Mouse (Mus musculus): ENCODE results near the gene Susd4. TPM values are rescaled to one million over a fixed set of nuclear protein-coding genes. Genes with fewer than 3 reads are reported as not detected.

The Susd4 gene
- polyA plus RNA-seq, 1 experiment from 2014 or later, result 20.9 TPM

GRCm38 (mm10) chr1:182747834-182748233, 15.8 kb upstream of the Susd4 start:
- TF ChIP-seq CTCF (IDR thresholded peaks at IDR 0.05; ENCODE audit: low read depth), result no peak
- no peaks in the 10 kb centered on the region for H3K36me3 ChIP-seq (ENCODE audit: insufficient read depth)
- no peaks in the 10 kb centered on the region for H3K9me3 ChIP-seq (ENCODE audit: low read depth, low read length)
- H3K4me3 ChIP-seq (ENCODE audit: low read depth, low read length), result no peak overlapping the region
- H3K4me1 ChIP-seq (ENCODE audit: insufficient read depth), result no peaks in the 10 kb centered on the region
- 71% methylated on average over 17 of the region's 17 CpGs for WGBS
- H3K27ac ChIP-seq (ENCODE audit: low read depth), result no peak overlapping the region
- H3K27me3 ChIP-seq (ENCODE audit: insufficient read depth, low read length), result no peaks in the 10 kb centered on the region
- H3K9ac ChIP-seq, result no peak overlapping the region
- H3K4me2 ChIP-seq, result no peak overlapping the region
- no peak for ATAC-seq (ENCODE audit: insufficient read depth)
- no peak for DNase-seq

DNA sequence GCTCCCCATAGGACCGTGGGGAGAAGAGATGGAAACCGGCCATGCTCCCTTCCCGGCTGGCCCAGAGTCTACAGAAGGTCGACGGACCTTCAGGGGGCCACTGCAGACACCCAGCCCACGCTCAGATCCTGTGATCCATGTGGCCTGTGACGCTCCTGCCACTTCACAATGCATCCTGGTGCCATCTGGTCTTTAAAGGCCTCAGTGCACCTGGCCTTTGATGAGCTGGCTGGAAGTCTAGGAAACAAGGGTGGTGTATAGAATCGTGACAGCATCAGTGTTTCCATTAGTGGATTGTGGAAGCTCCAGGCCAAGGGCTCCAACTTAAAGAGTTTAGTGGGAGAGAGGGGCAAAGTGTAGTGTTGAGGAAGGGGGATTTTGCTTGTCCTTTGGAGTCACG, 14.6 kb upstream of the Susd4 start, which contains the start of gene Ccdc185:
Gene Ccdc185 (minus strand): TSS at position 101 of the 400 bp plus-strand sequence.
- Histone ChIP-seq H3K9me3 (ENCODE audit: low read depth, low read length) (no peaks in the 10 kb centered on the region), H3K4me3 (ENCODE audit: low read depth, low read length) (no peak within 1 kb of the TSS), H3K4me1 (ENCODE audit: insufficient read depth) (no peaks in the 10 kb centered on the region), H3K4me2 (no peak within 1 kb of the TSS), H3K27ac (ENCODE audit: low read depth) (no peak within 1 kb of the TSS), H3K27me3 (ENCODE audit: insufficient read depth, low read length) (no peaks in the 10 kb centered on the region), H3K36me3 (ENCODE audit: insufficient read depth) (no peaks in the 10 kb centered on the region), H3K9ac (no peak within 1 kb of the TSS)
- no peak for TF ChIP-seq CTCF (IDR thresholded peaks at IDR 0.05; ENCODE audit: low read depth)
- 90% methylated on average over 9 of the region's 9 CpGs for WGBS
- DNase-seq, result no peak
- no peak for ATAC-seq (ENCODE audit: insufficient read depth)

GRCm38 (mm10) chr1:182751301-182751700, 12.4 kb upstream of the Susd4 start:
- Histone ChIP-seq H3K9ac (no peak overlapping the region), H3K4me3 (ENCODE audit: low read depth, low read length) (no peak overlapping the region), H3K4me2 (no peak overlapping the region), H3K27ac (ENCODE audit: low read depth) (no peak overlapping the region), H3K27me3 (ENCODE audit: insufficient read depth, low read length) (no peaks in the 10 kb centered on the region), H3K36me3 (ENCODE audit: insufficient read depth) (no peaks in the 10 kb centered on the region), H3K4me1 (ENCODE audit: insufficient read depth) (no peaks in the 10 kb centered on the region), H3K9me3 (ENCODE audit: low read depth, low read length) (no peaks in the 10 kb centered on the region)
- DNase-seq (no peak), ATAC-seq (ENCODE audit: insufficient read depth) (no peak)
- WGBS, result 76% methylated on average over 8 of the region's 8 CpGs
- no peak for TF ChIP-seq CTCF (IDR thresholded peaks at IDR 0.05; ENCODE audit: low read depth)

DNA sequence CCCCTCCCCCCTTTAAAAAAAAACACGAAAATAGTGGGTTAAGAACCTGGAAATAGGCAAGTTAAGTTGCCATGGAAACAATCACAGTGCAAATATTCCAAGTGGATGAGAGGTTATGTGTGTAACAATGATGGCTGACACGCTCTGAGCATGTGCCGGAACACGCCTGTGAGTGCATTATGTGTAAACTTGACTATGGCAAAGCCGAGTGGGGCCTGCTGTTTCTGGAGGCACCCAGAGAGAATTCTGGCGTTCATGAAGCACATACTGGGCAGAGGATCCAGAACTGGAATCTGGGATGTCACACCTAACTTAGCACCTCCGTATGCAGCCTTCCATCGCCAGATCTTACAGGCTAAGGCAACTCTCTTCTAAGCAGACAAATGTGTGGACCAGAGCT, 10.0 kb upstream of the Susd4 start:
- DNase-seq, result peak; percentile 47
- Histone ChIP-seq H3K27ac (ENCODE audit: low read depth) (no peak overlapping the region), H3K4me1 (ENCODE audit: insufficient read depth) (no peaks in the 10 kb centered on the region), H3K4me3 (ENCODE audit: low read depth, low read length) (no peak overlapping the region), H3K4me2 (no peak overlapping the region), H3K27me3 (ENCODE audit: insufficient read depth, low read length) (no peaks in the 10 kb centered on the region), H3K9ac (no peak overlapping the region), H3K36me3 (ENCODE audit: insufficient read depth) (no peaks in the 10 kb centered on the region), H3K9me3 (ENCODE audit: low read depth, low read length) (no peaks in the 10 kb centered on the region)
- ATAC-seq (ENCODE audit: insufficient read depth), result no peak
- TF ChIP-seq CTCF (IDR thresholded peaks at IDR 0.05; ENCODE audit: low read depth), result no peak
- WGBS, result 47% methylated on average over 8 of the region's 8 CpGs

GRCm38 (mm10) chr1:182754865-182755264, 8.8 kb upstream of the Susd4 start:
- TF ChIP-seq CTCF (IDR thresholded peaks at IDR 0.05; ENCODE audit: low read depth), result no peak
- ATAC-seq (ENCODE audit: insufficient read depth), result no peak
- Histone ChIP-seq H3K27me3 (ENCODE audit: insufficient read depth, low read length) (no peaks in the 10 kb centered on the region), H3K27ac (ENCODE audit: low read depth) (no peak overlapping the region), H3K9me3 (ENCODE audit: low read depth, low read length) (no peaks in the 10 kb centered on the region), H3K4me3 (ENCODE audit: low read depth, low read length) (no peak overlapping the region), H3K4me1 (ENCODE audit: insufficient read depth) (no peaks in the 10 kb centered on the region), H3K9ac (no peak overlapping the region), H3K4me2 (no peak overlapping the region), H3K36me3 (ENCODE audit: insufficient read depth) (no peaks in the 10 kb centered on the region)
- DNase-seq, result no peak
- 82% methylated on average over 5 of the region's 5 CpGs for WGBS

DNA sequence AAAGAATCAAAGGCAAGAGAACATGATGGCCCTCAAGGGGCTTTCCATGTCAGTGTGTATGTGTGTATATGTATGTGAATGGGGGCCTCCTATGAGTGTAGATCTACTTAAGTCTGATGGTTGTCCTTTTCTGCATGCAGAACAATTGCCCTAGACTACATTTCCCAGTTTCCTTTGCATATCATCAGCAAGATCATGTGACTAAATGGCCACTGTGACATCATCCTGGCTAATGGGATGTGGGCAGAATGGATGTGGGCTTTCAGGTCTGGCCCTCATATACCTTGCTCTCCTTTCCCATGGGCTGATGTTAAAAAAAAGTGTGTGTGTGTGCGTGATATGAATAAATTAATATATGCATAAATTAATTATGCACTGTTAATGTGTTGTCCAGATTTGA, 4.9 kb upstream of the Susd4 start:
- no peak for DNase-seq
- no peak overlapping the region for H3K9ac ChIP-seq
- peaks cover 7% of the 10 kb centered on the region for H3K27me3 ChIP-seq (ENCODE audit: insufficient read depth, low read length)
- no peaks in the 10 kb centered on the region for H3K36me3 ChIP-seq (ENCODE audit: insufficient read depth)
- no peak overlapping the region for H3K4me2 ChIP-seq
- no peak overlapping the region for H3K4me3 ChIP-seq (ENCODE audit: low read depth, low read length)
- no peak for ATAC-seq (ENCODE audit: insufficient read depth)
- 93% methylated on average over 1 of the region's 1 CpGs for WGBS
- no peaks in the 10 kb centered on the region for H3K9me3 ChIP-seq (ENCODE audit: low read depth, low read length)
- H3K27ac ChIP-seq (ENCODE audit: low read depth), result no peak overlapping the region
- no peak for TF ChIP-seq CTCF (IDR thresholded peaks at IDR 0.05; ENCODE audit: low read depth)
- peaks cover 4% of the 10 kb centered on the region; the same call in 1 of the 2 replicates for H3K4me1 ChIP-seq (ENCODE audit: insufficient read depth)

GRCm38 (mm10) chr1:182763191-182763715, 407 bp upstream of the Susd4 start:
- WGBS, result 10% methylated on average over 17 of the region's 17 CpGs
- Histone ChIP-seq H3K9me3 (ENCODE audit: low read depth, low read length) (no peaks in the 10 kb centered on the region), H3K36me3 (ENCODE audit: insufficient read depth) (no peaks in the 10 kb centered on the region), H3K4me3 (ENCODE audit: low read depth, low read length) (peak overlapping the region; percentile 63), H3K4me2 (peak overlapping the region; percentile 87), H3K4me1 (ENCODE audit: insufficient read depth) (peaks cover 10% of the 10 kb centered on the region; the same call in 1 of the 2 replicates), H3K9ac (peak overlapping the region; percentile 57; the same call in 1 of the 2 replicates), H3K27ac (ENCODE audit: low read depth) (no peak overlapping the region), H3K27me3 (ENCODE audit: insufficient read depth, low read length) (peaks cover 13% of the 10 kb centered on the region)
- TF ChIP-seq CTCF (IDR thresholded peaks at IDR 0.05; ENCODE audit: low read depth), result no peak
- DNase-seq, result no peak
- no peak for ATAC-seq (ENCODE audit: insufficient read depth)
